Mouse (Mus musculus): ENCODE results near the gene Wnt7a. TPM values are rescaled to one million over a fixed set of nuclear protein-coding genes. Genes with fewer than 3 reads are reported as not detected.

Gene Wnt7a
- total and polyA plus RNA-seq, 2 experiments: not detected

GRCm38 (mm10) chr6:91366781-91367180, 44.4 kb downstream of the Wnt7a start:
- DNase-seq (ENCODE audit: extremely low read depth, low read depth, low spot score): peak; percentile 14
- WGBS: 78% methylated on average over 1 of the region's 1 CpGs
- no peaks in the 10 kb centered on the region for H3K79me2 ChIP-seq (ENCODE audit: control insufficient read depth, insufficient read depth, low read length)
- no peak overlapping the region for H3K9ac ChIP-seq (ENCODE audit: low read depth, low read length)
- no peak overlapping the region for H3K27ac ChIP-seq (replicated peaks; ENCODE audit: insufficient read depth, low read depth, low read length)
- no peaks in the 10 kb centered on the region for H3K4me1 ChIP-seq (ENCODE audit: control insufficient read depth, insufficient read depth, low read length)
- H3K4me3 ChIP-seq (ENCODE audit: insufficient read depth, low read depth, low read length): no peak overlapping the region
- TF ChIP-seq CTCF (IDR thresholded peaks at IDR 0.05; ENCODE audit: low read depth, low read length) (no peak), POLR2A (IDR thresholded peaks at IDR 0.05; ENCODE audit: extremely low read depth, insufficient read depth, low read length) (no peak)
- H3K36me3 ChIP-seq (ENCODE audit: control insufficient read depth, insufficient read depth, low read length): no peaks in the 10 kb centered on the region
- no peaks in the 10 kb centered on the region for H3K27me3 ChIP-seq (ENCODE audit: control insufficient read depth, insufficient read depth, low read length)

DNA sequence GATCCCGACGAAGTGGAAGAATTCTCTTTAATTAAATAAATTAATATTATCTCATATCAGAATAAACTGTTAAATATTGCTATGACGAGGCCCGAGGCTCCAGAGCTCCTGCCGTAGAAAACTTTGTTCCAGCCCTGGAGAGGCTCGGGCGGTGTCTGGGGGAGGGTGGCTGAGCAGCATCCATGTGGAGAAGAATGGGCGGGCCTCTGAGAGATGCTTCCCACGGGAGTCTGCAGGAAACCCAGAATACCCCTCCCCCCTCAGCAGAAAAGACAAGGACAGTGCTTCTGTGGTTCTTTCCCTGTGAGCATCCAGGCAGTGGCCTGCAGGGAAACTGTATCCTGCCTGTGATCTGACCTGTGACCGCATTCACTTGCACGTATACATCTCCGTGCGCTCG, 45.7 kb downstream of the Wnt7a start:
- DNase-seq (ENCODE audit: extremely low read depth, low read depth, low spot score): no peak
- Histone ChIP-seq H3K4me1 (ENCODE audit: control insufficient read depth, insufficient read depth, low read length) (no peaks in the 10 kb centered on the region), H3K9ac (ENCODE audit: low read depth, low read length) (no peak overlapping the region), H3K79me2 (ENCODE audit: control insufficient read depth, insufficient read depth, low read length) (no peaks in the 10 kb centered on the region), H3K27me3 (ENCODE audit: control insufficient read depth, insufficient read depth, low read length) (no peaks in the 10 kb centered on the region), H3K4me3 (ENCODE audit: insufficient read depth, low read depth, low read length) (no peak overlapping the region), H3K27ac (replicated peaks; ENCODE audit: insufficient read depth, low read depth, low read length) (no peak overlapping the region), H3K36me3 (ENCODE audit: control insufficient read depth, insufficient read depth, low read length) (no peaks in the 10 kb centered on the region)
- TF ChIP-seq POLR2A (IDR thresholded peaks at IDR 0.05; ENCODE audit: extremely low read depth, insufficient read depth, low read length): no peak
- no peak for TF ChIP-seq CTCF (IDR thresholded peaks at IDR 0.05; ENCODE audit: low read depth, low read length)
- WGBS: 81% methylated on average over 14 of the region's 14 CpGs

DNA sequence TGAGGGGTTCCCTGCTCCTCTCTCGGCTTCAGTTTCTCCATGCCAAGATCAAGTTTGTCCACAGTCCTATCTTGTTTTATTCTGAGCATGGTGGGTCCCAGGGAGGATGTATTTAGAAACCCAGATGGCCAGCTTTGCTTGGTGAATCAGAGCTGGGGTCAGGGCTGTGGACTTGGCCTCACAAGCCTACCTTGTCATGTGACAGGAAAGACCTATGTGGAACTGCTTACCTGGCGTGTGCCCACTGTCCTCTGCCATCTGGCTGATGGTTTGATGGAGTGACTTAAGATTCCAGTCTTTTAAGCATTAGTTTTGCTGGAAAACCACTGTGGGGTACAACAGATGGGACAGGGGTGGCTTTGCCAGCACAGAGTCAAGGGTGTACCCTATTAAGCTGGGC, 48.4 kb downstream of the Wnt7a start:
- WGBS: 79% methylated on average over 2 of the region's 2 CpGs
- TF ChIP-seq POLR2A (IDR thresholded peaks at IDR 0.05; ENCODE audit: extremely low read depth, insufficient read depth, low read length): no peak
- no peak for TF ChIP-seq CTCF (IDR thresholded peaks at IDR 0.05; ENCODE audit: low read depth, low read length)

DNA sequence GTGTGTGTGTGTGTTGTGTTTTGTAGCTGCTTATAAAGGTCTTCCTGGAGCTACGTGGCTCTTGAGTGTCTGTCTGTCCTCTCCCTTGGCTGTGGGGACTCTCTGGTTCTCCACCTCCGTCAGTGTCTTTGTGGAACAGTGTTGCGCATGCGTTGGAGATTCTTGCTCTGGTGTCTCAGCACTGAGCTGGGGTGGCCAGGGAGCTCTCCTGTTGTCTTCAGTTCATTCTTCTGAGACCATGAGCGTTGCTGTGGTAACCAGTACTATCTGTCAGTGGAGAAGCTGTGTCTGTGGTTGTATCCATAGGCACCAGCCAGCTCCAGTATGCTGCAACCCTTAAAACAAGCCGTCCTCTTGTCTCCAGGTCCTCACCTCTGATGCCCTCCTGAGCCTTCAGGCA, 50.2 kb downstream of the Wnt7a start:
- Histone ChIP-seq H3K36me3 (ENCODE audit: control insufficient read depth, insufficient read depth, low read length) (no peaks in the 10 kb centered on the region), H3K4me1 (ENCODE audit: control insufficient read depth, insufficient read depth, low read length) (no peaks in the 10 kb centered on the region), H3K9ac (ENCODE audit: low read depth, low read length) (no peak overlapping the region), H3K27me3 (ENCODE audit: control insufficient read depth, insufficient read depth, low read length) (no peaks in the 10 kb centered on the region), H3K27ac (replicated peaks; ENCODE audit: insufficient read depth, low read depth, low read length) (no peak overlapping the region), H3K4me3 (ENCODE audit: insufficient read depth, low read depth, low read length) (no peak overlapping the region), H3K79me2 (ENCODE audit: control insufficient read depth, insufficient read depth, low read length) (no peaks in the 10 kb centered on the region)
- no peak for DNase-seq (ENCODE audit: extremely low read depth, low read depth, low spot score)
- TF ChIP-seq POLR2A (IDR thresholded peaks at IDR 0.05; ENCODE audit: extremely low read depth, insufficient read depth, low read length) (no peak), CTCF (IDR thresholded peaks at IDR 0.05; ENCODE audit: low read depth, low read length) (no peak)
- 87% methylated on average over 6 of the region's 6 CpGs for WGBS

More for the DNA sequence above, 48.4 kb downstream of the Wnt7a start:
- H3K9ac ChIP-seq (ENCODE audit: low read depth, low read length): no peak overlapping the region
- no peak overlapping the region for H3K27ac ChIP-seq (replicated peaks; ENCODE audit: insufficient read depth, low read depth, low read length)
- H3K4me3 ChIP-seq (ENCODE audit: insufficient read depth, low read depth, low read length): no peak overlapping the region
- DNase-seq (ENCODE audit: extremely low read depth, low read depth, low spot score): no peak
- no peaks in the 10 kb centered on the region for H3K79me2 ChIP-seq (ENCODE audit: control insufficient read depth, insufficient read depth, low read length)
- no peaks in the 10 kb centered on the region for H3K27me3 ChIP-seq (ENCODE audit: control insufficient read depth, insufficient read depth, low read length)
- H3K4me1 ChIP-seq (ENCODE audit: control insufficient read depth, insufficient read depth, low read length): no peaks in the 10 kb centered on the region
- H3K36me3 ChIP-seq (ENCODE audit: control insufficient read depth, insufficient read depth, low read length): no peaks in the 10 kb centered on the region

- WGBS: 92% methylated on average over 4 of the region's 4 CpGs
- Histone ChIP-seq H3K4me1 (ENCODE audit: control insufficient read depth, insufficient read depth, low read length) (no peaks in the 10 kb centered on the region), H3K79me2 (ENCODE audit: control insufficient read depth, insufficient read depth, low read length) (no peaks in the 10 kb centered on the region), H3K27me3 (ENCODE audit: control insufficient read depth, insufficient read depth, low read length) (no peaks in the 10 kb centered on the region), H3K4me3 (ENCODE audit: insufficient read depth, low read depth, low read length) (no peak overlapping the region), H3K27ac (replicated peaks; ENCODE audit: insufficient read depth, low read depth, low read length) (no peak overlapping the region), H3K36me3 (ENCODE audit: control insufficient read depth, insufficient read depth, low read length) (no peaks in the 10 kb centered on the region), H3K9ac (ENCODE audit: low read depth, low read length) (no peak overlapping the region)
- TF ChIP-seq POLR2A (IDR thresholded peaks at IDR 0.05; ENCODE audit: extremely low read depth, insufficient read depth, low read length) (no peak), CTCF (IDR thresholded peaks at IDR 0.05; ENCODE audit: low read depth, low read length) (no peak)
- no peak for DNase-seq (ENCODE audit: extremely low read depth, low read depth, low spot score)
Observed at GRCm38 (mm10) chr6:91360371-91360690, 50.8 kb downstream of the Wnt7a start.

DNA sequence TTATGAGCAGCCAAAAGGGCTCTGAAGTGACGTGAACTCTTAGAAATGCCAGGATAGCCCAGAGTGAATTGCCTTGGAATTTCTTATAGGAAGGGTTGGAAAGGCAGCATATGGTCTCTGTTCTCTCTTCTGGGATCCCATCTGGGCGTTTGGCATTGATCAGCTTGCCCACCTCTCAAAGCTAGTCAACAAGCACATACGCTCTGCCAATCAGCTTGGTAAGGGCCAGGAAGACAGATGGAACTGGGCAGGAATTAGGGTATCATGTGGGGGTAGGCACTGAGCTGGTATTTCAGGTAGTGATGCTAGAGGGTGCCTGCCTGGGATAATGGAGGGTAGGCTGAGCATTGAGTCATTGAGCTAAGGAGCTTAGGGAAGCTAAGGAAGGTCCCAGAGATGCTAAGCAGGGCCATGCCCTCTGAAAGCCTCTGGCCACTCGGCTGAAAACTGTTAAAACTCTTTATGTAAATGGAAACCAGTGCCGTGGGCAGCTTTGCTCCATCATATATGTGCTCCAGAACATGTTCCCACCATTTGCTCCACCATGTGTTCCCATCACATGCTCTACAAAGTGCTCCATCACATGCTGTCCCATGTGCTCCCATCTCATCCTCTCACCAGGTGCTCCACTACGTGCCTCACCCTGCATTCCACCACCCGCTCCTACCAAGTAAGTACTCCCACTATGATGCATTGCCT, 51.3 kb downstream of the Wnt7a start:
- no peak overlapping the region for H3K4me3 ChIP-seq (ENCODE audit: insufficient read depth, low read depth, low read length)
- H3K4me1 ChIP-seq (ENCODE audit: control insufficient read depth, insufficient read depth, low read length): no peaks in the 10 kb centered on the region
- H3K36me3 ChIP-seq (ENCODE audit: control insufficient read depth, insufficient read depth, low read length): no peaks in the 10 kb centered on the region
- H3K9ac ChIP-seq (ENCODE audit: low read depth, low read length): no peak overlapping the region
- no peak for DNase-seq (ENCODE audit: extremely low read depth, low read depth, low spot score)
- WGBS: 87% methylated on average over 7 of the region's 7 CpGs
- H3K27ac ChIP-seq (replicated peaks; ENCODE audit: insufficient read depth, low read depth, low read length): no peak overlapping the region
- H3K79me2 ChIP-seq (ENCODE audit: control insufficient read depth, insufficient read depth, low read length): no peaks in the 10 kb centered on the region
- H3K27me3 ChIP-seq (ENCODE audit: control insufficient read depth, insufficient read depth, low read length): no peaks in the 10 kb centered on the region
- TF ChIP-seq POLR2A (IDR thresholded peaks at IDR 0.05; ENCODE audit: extremely low read depth, insufficient read depth, low read length) (no peak), CTCF (IDR thresholded peaks at IDR 0.05; ENCODE audit: low read depth, low read length) (no peak)
